Mouse (Mus musculus): ENCODE results near the gene Cobl. TPM values are rescaled to one million over a fixed set of nuclear protein-coding genes. Genes with fewer than 3 reads are reported as not detected.

Gene Cobl
- polyA plus RNA-seq, 1 experiment, result 19.8 TPM

DNA sequence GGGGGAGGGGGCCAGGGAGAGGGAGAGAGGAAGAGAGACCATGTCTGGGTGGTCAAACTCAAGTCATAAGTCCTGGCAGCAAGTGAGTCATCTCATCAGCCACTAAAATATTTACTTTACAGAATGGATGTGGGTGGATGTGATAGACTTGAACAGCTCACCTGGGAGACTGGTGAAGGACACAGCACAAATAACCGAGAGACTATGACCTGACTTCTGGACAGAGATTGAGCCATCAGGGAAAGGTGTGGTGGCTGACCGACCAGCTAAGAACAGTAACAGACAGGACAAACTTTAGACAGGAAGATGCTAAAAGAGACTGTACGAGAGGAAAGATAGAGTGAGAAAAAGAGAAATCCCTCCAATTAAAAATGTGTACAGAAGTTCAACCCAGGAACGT lies 267.2 kb downstream of the Cobl start:
- no peaks in the 10 kb centered on the region for H3K4me1 ChIP-seq (ENCODE audit: control insufficient read depth, insufficient read depth, low read length)
- H3K4me3 ChIP-seq (replicated peaks; ENCODE audit: extremely low read depth, low read depth, low read length), result no peak overlapping the region
- DNase-seq, result no peak
- TF ChIP-seq CTCF (IDR thresholded peaks at IDR 0.05; ENCODE audit: insufficient read depth, low read length) (no peak), POLR2A (IDR thresholded peaks at IDR 0.05; ENCODE audit: borderline replicate concordance, extremely low read depth, low read depth, low read length) (no peak)
- WGBS, result 75% methylated on average over 4 of the region's 4 CpGs

GRCm38 (mm10) chr11:12195390-12195789 lies 269.4 kb downstream of the Cobl start:
- WGBS, result 91% methylated on average over 3 of the region's 3 CpGs
- no peak for DNase-seq

GRCm38 (mm10) chr11:12193369-12193768 lies 271.4 kb downstream of the Cobl start:
- H3K4me1 ChIP-seq (ENCODE audit: control insufficient read depth, insufficient read depth, low read length), result no peaks in the 10 kb centered on the region
- no peak for DNase-seq
- TF ChIP-seq POLR2A (IDR thresholded peaks at IDR 0.05; ENCODE audit: borderline replicate concordance, extremely low read depth, low read depth, low read length) (no peak), CTCF (IDR thresholded peaks at IDR 0.05; ENCODE audit: insufficient read depth, low read length) (no peak)
- no peak overlapping the region for H3K4me3 ChIP-seq (replicated peaks; ENCODE audit: extremely low read depth, low read depth, low read length)
- 67% methylated on average over 4 of the region's 4 CpGs for WGBS

More at GRCm38 (mm10) chr11:12195390-12195789, 269.4 kb downstream of the Cobl start:
- no peak for TF ChIP-seq CTCF (IDR thresholded peaks at IDR 0.05; ENCODE audit: insufficient read depth, low read length)
- no peak for TF ChIP-seq POLR2A (IDR thresholded peaks at IDR 0.05; ENCODE audit: borderline replicate concordance, extremely low read depth, low read depth, low read length)
- H3K4me1 ChIP-seq (ENCODE audit: control insufficient read depth, insufficient read depth, low read length), result no peaks in the 10 kb centered on the region
- H3K4me3 ChIP-seq (replicated peaks; ENCODE audit: extremely low read depth, low read depth, low read length), result no peak overlapping the region

GRCm38 (mm10) chr11:12191386-12191785 lies 273.4 kb downstream of the Cobl start:
- WGBS, result 74% methylated on average over 2 of the region's 2 CpGs
- no peak for TF ChIP-seq POLR2A (IDR thresholded peaks at IDR 0.05; ENCODE audit: borderline replicate concordance, extremely low read depth, low read depth, low read length)
- TF ChIP-seq CTCF (IDR thresholded peaks at IDR 0.05; ENCODE audit: insufficient read depth, low read length), result no peak
- no peaks in the 10 kb centered on the region for H3K4me1 ChIP-seq (ENCODE audit: control insufficient read depth, insufficient read depth, low read length)
- H3K4me3 ChIP-seq (replicated peaks; ENCODE audit: extremely low read depth, low read depth, low read length), result no peak overlapping the region
- DNase-seq, result no peak

DNA sequence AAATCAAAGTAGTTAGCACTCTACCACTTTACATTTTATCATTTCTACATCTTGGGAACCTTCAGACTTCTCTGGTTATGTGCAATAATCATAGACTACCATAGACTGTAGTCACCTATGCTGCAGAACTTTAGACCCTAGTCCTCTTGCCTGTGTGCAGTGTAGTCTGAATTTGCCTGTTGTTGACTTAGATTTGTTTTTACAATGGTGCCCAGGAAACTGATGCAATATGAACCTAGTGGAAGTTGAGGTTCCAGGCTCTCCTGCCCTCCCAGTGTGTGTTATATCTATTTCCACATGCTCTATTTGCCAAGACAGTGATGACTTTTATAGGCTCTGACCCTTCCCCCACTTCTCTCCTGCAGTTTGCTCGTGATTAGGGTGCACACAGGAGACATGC lies 274.3 kb downstream of the Cobl start:
- TF ChIP-seq POLR2A (IDR thresholded peaks at IDR 0.05; ENCODE audit: borderline replicate concordance, extremely low read depth, low read depth, low read length) (no peak), CTCF (IDR thresholded peaks at IDR 0.05; ENCODE audit: insufficient read depth, low read length) (no peak)
- H3K4me1 ChIP-seq (ENCODE audit: control insufficient read depth, insufficient read depth, low read length), result no peaks in the 10 kb centered on the region
- H3K4me3 ChIP-seq (replicated peaks; ENCODE audit: extremely low read depth, low read depth, low read length), result no peak overlapping the region
- DNase-seq, result no peak
- WGBS, result 37% methylated on average over 1 of the region's 1 CpGs
